Mouse (Mus musculus) C2C12 (cell line): ENCODE results near the gene Wdr92.

ENCODE experiments used
- CEBPB ChIP-seq: IDR thresholded peaks from one replicate; pipeline ENCODE4 v1.6.1; 2011; ENCODE audit warnings: low read depth, mild to moderate bottlenecking, control low read depth, moderate library complexity
- CTCF ChIP-seq: IDR thresholded peaks from one replicate; pipeline ENCODE4 v1.5.1; 2011; ENCODE audit not compliant: control insufficient read depth, insufficient read depth, insufficient read length
- MAX ChIP-seq: IDR thresholded peaks from one replicate; pipeline ENCODE4 v1.6.1; 2011; ENCODE audit warnings: mild to moderate bottlenecking, control low read depth
- MYOD1 ChIP-seq: IDR thresholded peaks from one replicate; pipeline ENCODE4 v1.6.1; 2011; ENCODE audit warnings: low read depth; ENCODE audit not compliant: control insufficient read depth, insufficient read length
- USF1 ChIP-seq: IDR thresholded peaks from one replicate; pipeline ENCODE4 v1.6.1; 2011; ENCODE audit warnings: low read depth, mild to moderate bottlenecking, control low read depth, moderate library complexity

- TF ChIP-seq CTCF, result no peak
- TF ChIP-seq MAX, result no peak
- no peak for TF ChIP-seq USF1
- TF ChIP-seq MYOD1, result no peak
- no peak for TF ChIP-seq CEBPB
Observed at GRCm38 (mm10) chr11:17170938-17171729, 10.8 kb upstream of the Wdr92 start.
